Mouse (Mus musculus) liver, embryonic 14.5 days (tissue): ENCODE measurements around the gene Smyd4. TPM values are rescaled to one million over a fixed set of nuclear protein-coding genes. Genes with fewer than 3 reads are reported as not detected.

Source experiments
- ATAC-seq: fragments of 200-750 bp; cut with Nextera tagmentation; 2 replicates; pipeline ENCODE4 v1.8.0; 2017; ENCODE audit warnings: moderate number of reproducible peaks, mild to moderate bottlenecking, moderate library complexity; ENCODE audit not compliant: insufficient read depth
- DNase-seq, 3 experiments: peaks; one replicate each; pipeline ENCODE4 v3.0.0-alpha.2; 2012 to 2013; ENCODE audit warnings: low read depth in 3 of 3, low spot score in 3 of 3
- H3K27ac ChIP-seq: fragments of 300-500 bp; sonication (generic); 2 replicates; pipeline ENCODE4 v1.5.1; 2014; ENCODE audit warnings: moderate library complexity, mild to moderate bottlenecking, control low read depth, inconsistent platforms
- H3K27me3 ChIP-seq: fragments of 300-500 bp; sonication (generic); 2 replicates; pipeline ENCODE4 v1.6.1; 2014; ENCODE audit warnings: mild to moderate bottlenecking, low read length, moderate library complexity; ENCODE audit not compliant: control insufficient read depth, insufficient read depth
- H3K36me3 ChIP-seq: fragments of 300-500 bp; sonication (generic); replicated peaks from 2 replicates; pipeline ENCODE4 v1.6.1; 2014; ENCODE audit warnings: low read depth; ENCODE audit not compliant: control insufficient read depth, insufficient read depth
- H3K4me1 ChIP-seq, 2 experiments: fragments of 200-500 bp in 1 of 2; fragments of 300-500 bp in 1 of 2; sonication (generic) in 1 of 2; replicated peaks; 2 replicates each; pipeline ENCODE4 v1.6.1; 2012 to 2014; ENCODE audit warnings: antibody characterized with exemption in 1 of 2, inconsistent platforms in 1 of 2, low read length in 1 of 2; ENCODE audit not compliant: control insufficient read depth in 2 of 2, insufficient read depth in 2 of 2
- H3K4me2 ChIP-seq: fragments of 300-500 bp; sonication (generic); 2 replicates; pipeline ENCODE4 v1.6.1; 2014; ENCODE audit warnings: low read depth, mild to moderate bottlenecking, control low read depth, moderate library complexity
- H3K4me3 ChIP-seq, 2 experiments: fragments of 200-500 bp in 1 of 2; fragments of 300-500 bp in 1 of 2; sonication (generic) in 1 of 2; 2 replicates each; pipeline ENCODE4 v1.5.1; 2012 to 2014; ENCODE audit warnings: low read depth in 2 of 2, low read length in 2 of 2, mild to moderate bottlenecking in 2 of 2, control low read depth in 1 of 2, inconsistent platforms in 1 of 2, moderate library complexity in 1 of 2; ENCODE audit not compliant: insufficient read depth in 1 of 2
- H3K9ac ChIP-seq: fragments of 300-500 bp; sonication (generic); replicated peaks from 2 replicates; pipeline ENCODE4 v1.6.1; 2014; ENCODE audit warnings: mild to moderate bottlenecking, control low read depth, moderate library complexity
- H3K9me3 ChIP-seq: fragments of 300-500 bp; sonication (generic); 2 replicates; pipeline ENCODE4 v1.6.1; 2016; ENCODE audit warnings: low read length, mixed read lengths; ENCODE audit not compliant: control insufficient read depth
- CTCF ChIP-seq: IDR thresholded peaks from 2 replicates; pipeline ENCODE4 v1.5.1; 2016; ENCODE audit warnings: antibody characterized with exemption, low read depth, control low read depth
- EP300 ChIP-seq: IDR thresholded peaks from 2 replicates; pipeline ENCODE4 v1.6.1; 2016; ENCODE audit warnings: antibody characterized with exemption, low read depth
- WGBS: fragments of 180-500 bp; shearing (Covaris S2); extraction: QIAGEN DNeasy Blood & Tissue Kit; methylation state at CpG from one replicate; pipeline ENCODE4 v1.1.7; 2014; ENCODE audit not compliant: insufficient replicate concordance; 5-methylcytosine and 5-hydroxymethylcytosine counted together
- polyA plus RNA-seq, 2 experiments: library from polyadenylated mRNA; depleted of rRNA in 1 of 2; stranded (reverse) in 1 of 2; unstranded in 1 of 2; fragments of >200 nt; fragmentation: Nextera tagmentation in 1 of 2; extraction: Ambion mirVana in 1 of 2; gene quantifications; 2 replicates each; pipeline versions ENCODE4 v1.2.1 to v1.2.3; 2012 to 2014

Gene Smyd4
- polyA plus RNA-seq, 2 experiments, result 2.2 to 2.7 TPM

DNA sequence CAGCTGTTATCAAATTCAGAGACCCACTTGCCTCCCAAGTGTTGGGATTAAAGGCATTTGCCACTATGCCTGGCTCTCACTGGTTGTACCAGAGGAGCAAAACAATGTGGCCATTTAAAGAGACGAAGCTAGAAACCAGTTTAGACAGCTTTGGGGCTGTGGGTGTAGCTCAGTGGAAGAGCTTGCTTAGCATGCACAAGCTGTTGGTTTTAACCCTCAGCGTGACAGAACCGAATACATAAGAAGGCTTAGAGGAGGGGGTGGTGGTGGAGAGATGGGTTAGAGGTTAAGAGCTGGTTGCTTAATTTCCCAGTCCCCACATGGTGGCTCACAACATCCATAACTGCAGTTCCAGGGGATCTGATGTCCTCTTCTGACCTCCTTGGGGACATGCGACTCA, 39.6 kb upstream of the Smyd4 start:
- Histone ChIP-seq H3K4me2 (no peak overlapping the region), H3K27me3 (no peaks in the 10 kb centered on the region), H3K9ac (no peak overlapping the region), H3K27ac (no peak overlapping the region), H3K4me3 (no peak overlapping the region), H3K36me3 (peaks cover 79% of the 10 kb centered on the region), H3K4me1 (peaks cover 0 to 10% of the 10 kb centered on the region in 2 experiments; a peak in 1 of 4 replicates), H3K9me3 (no peaks in the 10 kb centered on the region)
- TF ChIP-seq EP300, result no peak
- no peak for TF ChIP-seq CTCF
- WGBS, result 90% methylated on average over 4 of the region's 4 CpGs
- ATAC-seq (no peak), DNase-seq (no peak)

DNA sequence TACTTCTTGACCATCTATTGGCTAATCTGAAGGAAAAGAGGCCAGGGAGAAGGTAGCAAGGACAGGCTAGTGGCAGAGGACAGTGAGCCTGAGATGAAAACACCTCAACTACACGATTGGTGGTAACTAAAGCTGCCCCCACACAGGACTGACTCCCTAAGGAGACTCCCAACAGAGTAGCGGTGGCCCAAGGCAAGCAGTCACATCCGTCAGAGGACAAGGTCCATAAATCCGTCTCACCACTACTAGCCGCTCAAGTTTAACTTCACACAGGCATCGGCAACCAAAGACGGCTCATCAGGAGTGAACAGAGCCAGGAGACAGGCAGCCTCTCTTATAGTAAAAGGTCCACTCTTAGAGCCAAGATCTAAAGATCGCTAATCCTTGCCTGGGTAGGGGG, 37.4 kb upstream of the Smyd4 start:
- TF ChIP-seq EP300 (no peak), CTCF (no peak)
- no peak overlapping the region for H3K9ac ChIP-seq
- 88% methylated on average over 8 of the region's 8 CpGs for WGBS
- H3K4me1 ChIP-seq, result peaks cover 0 to 4% of the 10 kb centered on the region in 2 experiments; a peak in 1 of 4 replicates
- no peak for ATAC-seq
- no peaks in the 10 kb centered on the region for H3K9me3 ChIP-seq
- H3K4me3 ChIP-seq, result no peak overlapping the region
- H3K27ac ChIP-seq, result no peak overlapping the region
- no peaks in the 10 kb centered on the region for H3K27me3 ChIP-seq
- H3K36me3 ChIP-seq, result peaks cover 90% of the 10 kb centered on the region
- H3K4me2 ChIP-seq, result no peak overlapping the region
- DNase-seq, result no peak

DNA sequence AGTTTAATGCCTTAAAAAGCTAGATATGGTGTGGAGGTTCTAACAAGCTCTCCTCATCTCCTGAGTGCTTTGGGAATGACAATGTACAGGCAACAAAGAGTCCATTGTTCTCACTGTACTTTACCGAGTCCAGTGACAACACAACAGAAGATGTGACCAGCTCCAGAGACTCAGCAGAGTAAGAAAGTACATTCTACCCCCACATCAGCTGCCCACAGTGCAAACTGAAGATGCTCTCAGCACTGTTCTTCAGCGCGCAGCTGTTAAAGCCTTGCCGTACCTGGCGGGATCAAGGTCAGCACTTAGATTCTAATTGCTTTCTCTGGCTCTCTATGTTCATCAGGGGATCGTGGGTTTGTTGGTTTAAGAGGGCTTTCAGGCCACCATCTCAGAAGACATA, 36.5 kb upstream of the Smyd4 start:
- peaks cover 0 to 3% of the 10 kb centered on the region in 2 experiments; a peak in 1 of 4 replicates for H3K4me1 ChIP-seq
- H3K4me3 ChIP-seq, result no peak overlapping the region
- TF ChIP-seq EP300, result no peak
- WGBS, result 90% methylated on average over 6 of the region's 6 CpGs
- no peak overlapping the region for H3K27ac ChIP-seq
- H3K36me3 ChIP-seq, result peaks cover 86% of the 10 kb centered on the region
- H3K27me3 ChIP-seq, result no peaks in the 10 kb centered on the region
- ATAC-seq (no peak), DNase-seq (no peak)
- H3K4me2 ChIP-seq, result no peak overlapping the region
- no peaks in the 10 kb centered on the region for H3K9me3 ChIP-seq
- H3K9ac ChIP-seq, result no peak overlapping the region

DNA sequence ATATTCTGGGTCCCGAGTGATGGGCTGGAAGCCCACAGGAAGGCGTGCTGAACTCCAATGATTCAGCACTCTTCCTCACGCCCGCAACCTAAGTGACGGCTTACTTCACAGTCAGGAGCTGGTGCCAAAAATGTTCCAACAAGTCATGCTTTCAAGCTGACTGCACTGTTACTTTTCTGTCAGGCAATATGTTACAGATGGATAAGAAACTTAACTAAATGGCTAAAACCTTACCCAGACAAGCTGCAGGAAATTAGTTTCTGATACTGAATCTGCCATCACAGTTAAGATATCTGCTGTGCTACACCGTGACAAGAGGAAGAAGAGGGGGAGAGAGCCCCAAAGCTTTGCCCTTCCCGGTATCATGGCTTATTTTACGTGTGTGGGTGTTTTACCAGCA, 34.4 kb upstream of the Smyd4 start:
- no peaks in the 10 kb centered on the region for H3K27me3 ChIP-seq
- TF ChIP-seq CTCF, result no peak
- TF ChIP-seq EP300, result peak; percentile 34; the same call in 1 of the 2 replicates
- H3K36me3 ChIP-seq, result peaks cover 76% of the 10 kb centered on the region
- no peak overlapping the region for H3K4me2 ChIP-seq
- no peak overlapping the region for H3K4me3 ChIP-seq
- peaks cover 0 to 3% of the 10 kb centered on the region in 2 experiments; a peak in 1 of 4 replicates for H3K4me1 ChIP-seq
- WGBS, result 28% methylated on average over 8 of the region's 8 CpGs
- H3K9me3 ChIP-seq, result no peaks in the 10 kb centered on the region
- DNase-seq (peak; percentile 17 to 22 (median 20)), ATAC-seq (peak; percentile 62)
- H3K27ac ChIP-seq, result no peak overlapping the region
- H3K9ac ChIP-seq, result no peak overlapping the region

GRCm38 (mm10) chr11:75318351-75319221, 29.6 kb upstream of the Smyd4 start:
- no peak for DNase-seq

More at GRCm38 (mm10) chr11:75318351-75319221, 29.6 kb upstream of the Smyd4 start:
- H3K27me3 ChIP-seq, result no peaks in the 10 kb centered on the region
- H3K4me2 ChIP-seq, result peak overlapping the region; percentile 11; the same call in 1 of the 2 replicates
- H3K27ac ChIP-seq, result no peak overlapping the region
- no peak for TF ChIP-seq CTCF
- TF ChIP-seq EP300, result no peak
- ATAC-seq, result no peak
- no peak overlapping the region for H3K4me3 ChIP-seq
- peaks cover 8 to 18% of the 10 kb centered on the region in 2 experiments for H3K4me1 ChIP-seq
- no peaks in the 10 kb centered on the region for H3K9me3 ChIP-seq
- H3K36me3 ChIP-seq, result peaks cover 35% of the 10 kb centered on the region
- H3K9ac ChIP-seq, result no peak overlapping the region
- 73% methylated on average over 14 of the region's 14 CpGs for WGBS
